Mouse (Mus musculus) MN1 (cell line): ENCODE data around the gene Rhbdl1.

ENCODE experiments used
- DNase-seq: peaks from one replicate; pipeline ENCODE4 v3.0.0-alpha.2; 2016; ENCODE audit warnings: low spot score

Gene Rhbdl1

DNA sequence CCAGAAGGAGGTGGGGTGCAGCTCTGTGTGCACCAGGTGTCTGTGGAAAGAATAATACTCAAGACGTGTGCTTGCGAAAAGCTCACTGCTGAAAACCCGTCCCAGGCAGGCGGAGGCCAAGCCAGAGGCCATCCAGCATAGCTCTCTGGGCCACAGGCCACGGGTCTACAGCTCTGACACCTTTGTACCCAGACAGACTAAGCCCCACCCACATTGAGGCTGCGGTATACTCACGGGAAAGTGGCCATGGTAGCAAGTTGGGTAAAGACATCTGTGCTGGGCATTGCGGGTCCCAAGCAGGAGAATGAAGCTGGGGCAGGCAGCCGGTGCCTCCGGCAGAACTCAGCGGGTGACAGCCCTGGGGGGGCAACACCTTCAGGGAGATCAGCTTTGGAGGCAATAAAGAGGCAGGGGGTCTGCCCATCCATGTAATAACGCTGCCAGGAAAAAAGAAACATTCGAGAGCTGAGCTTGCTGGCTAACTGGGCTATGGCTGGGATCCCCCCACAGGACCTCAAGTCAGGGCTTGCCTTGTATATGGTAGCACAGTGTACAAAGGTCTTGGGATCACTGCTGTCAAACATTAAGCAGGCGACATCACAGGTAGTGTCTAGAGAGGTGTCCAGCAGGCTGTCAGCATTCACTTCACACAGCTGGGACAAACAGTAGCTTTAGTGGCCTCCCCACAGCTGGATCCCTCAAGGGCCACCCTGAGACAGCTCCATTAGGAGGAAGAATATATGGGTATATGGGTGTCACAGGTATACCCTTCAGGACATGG, 2.5 kb upstream of the Rhbdl1 start:
- no peak for DNase-seq

DNA sequence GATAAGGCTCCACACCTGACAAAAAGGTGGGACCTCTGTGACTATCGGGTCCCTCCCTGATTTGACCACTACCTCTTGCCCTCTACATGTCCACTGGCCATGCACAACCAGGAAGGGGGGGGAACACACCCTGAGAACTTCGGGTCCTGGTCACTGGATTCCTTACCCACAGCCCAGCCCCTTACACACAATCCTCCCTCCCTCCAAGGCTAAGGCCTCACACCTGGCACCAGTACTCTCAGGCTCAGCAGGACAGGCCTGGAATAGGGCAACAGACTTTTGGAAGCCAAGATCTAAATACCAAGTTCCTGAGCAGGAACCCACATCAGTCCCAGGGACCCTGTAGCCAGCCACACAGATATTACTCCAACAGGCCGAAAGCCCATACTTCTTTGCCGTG, 1.8 kb upstream of the Rhbdl1 start:
- DNase-seq = no peak

DNA sequence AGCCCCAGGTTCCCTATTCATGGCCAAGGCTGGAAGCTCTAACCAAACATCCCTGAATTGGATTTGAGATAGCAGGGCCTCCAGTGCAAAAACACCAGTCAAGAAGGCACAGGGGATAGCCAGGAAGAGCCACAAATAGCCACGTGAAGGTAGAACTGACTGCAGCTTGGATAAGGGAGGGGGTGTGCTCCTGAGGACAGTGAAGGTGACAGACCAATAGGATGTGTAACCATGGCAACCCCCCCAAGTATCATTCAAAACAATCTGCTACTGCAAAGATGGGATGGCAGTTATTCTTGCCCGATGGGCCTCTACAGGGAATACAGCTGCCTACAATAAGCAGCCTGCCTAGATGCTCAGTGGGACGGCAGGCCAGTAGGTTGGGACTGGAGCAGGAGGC, 438 bp upstream of the Rhbdl1 start:
- DNase-seq = no peak

DNA sequence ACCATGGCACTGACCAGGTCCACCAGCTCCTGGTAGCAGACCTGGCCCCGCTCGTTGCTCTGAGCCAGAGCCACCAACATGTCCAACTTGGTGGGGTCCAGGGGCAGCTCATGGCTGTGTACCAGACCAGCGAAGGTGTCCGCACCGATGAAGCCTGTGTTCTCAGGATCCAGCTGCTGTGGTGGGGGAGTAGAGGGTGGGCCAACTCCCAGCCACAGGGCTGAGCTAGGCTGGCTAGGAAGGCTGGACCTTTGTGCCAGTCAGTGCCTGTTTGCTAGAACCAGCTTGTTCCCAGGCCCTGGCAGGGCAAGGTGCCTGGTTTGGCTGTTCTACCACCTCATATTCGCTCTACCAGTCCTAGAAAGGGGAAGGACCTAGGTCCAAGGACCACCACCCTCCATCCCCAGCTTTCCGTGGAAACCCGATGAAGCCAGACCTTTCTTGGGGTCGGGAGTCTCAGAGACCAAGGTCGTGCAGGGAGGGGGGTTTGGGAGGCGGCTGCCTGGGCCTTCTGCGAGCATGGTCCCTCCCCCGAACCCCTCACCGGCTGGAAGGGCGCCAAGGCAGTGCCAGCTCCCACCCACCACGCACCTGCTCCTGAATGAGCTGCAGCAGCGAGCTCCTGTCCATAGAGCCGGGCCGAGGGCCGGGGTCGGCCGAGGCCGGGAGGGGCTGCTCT, 559 bp downstream of the Rhbdl1 start:
- no peak for DNase-seq

DNA sequence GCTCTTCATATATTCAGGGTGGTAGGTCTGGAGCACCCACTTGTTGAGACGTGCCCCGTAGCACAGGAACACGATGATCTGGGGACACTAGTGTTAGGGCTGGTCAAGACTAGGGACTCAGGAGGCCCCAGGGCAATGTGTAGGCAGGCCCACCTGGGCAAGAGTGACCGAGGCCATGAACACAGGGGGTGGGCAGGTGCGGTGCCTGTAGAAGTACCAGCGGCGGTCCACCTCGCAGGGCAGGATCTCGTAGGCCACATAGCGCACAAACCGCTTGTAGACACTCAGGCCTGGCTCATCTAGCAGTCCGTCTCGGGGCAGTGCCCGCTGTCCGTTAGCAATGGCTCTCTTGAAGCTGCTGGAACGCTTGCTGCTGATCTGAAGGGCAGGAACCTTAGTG, 1.3 kb downstream of the Rhbdl1 start:
- DNase-seq = no peak

DNA sequence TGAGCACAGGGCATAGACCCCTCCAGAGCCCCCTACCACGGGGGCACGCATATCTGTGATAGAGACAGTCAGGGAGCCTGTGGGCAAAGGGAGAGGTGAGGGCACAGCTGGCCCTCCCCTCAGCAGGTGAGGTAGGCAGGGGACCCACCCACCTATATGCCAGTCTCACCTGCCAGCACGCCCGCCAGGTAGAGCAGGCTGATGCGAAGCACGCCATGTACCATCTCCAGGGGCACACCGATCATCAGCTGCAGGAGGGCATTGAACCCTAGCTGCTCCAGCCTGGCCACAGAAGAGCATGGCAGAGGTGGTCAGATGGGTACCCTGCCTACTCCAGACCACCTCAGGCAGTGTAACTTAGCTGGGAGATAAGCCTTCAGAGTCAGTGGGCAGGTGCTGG, 1.8 kb downstream of the Rhbdl1 start:
- DNase-seq = no peak

DNA sequence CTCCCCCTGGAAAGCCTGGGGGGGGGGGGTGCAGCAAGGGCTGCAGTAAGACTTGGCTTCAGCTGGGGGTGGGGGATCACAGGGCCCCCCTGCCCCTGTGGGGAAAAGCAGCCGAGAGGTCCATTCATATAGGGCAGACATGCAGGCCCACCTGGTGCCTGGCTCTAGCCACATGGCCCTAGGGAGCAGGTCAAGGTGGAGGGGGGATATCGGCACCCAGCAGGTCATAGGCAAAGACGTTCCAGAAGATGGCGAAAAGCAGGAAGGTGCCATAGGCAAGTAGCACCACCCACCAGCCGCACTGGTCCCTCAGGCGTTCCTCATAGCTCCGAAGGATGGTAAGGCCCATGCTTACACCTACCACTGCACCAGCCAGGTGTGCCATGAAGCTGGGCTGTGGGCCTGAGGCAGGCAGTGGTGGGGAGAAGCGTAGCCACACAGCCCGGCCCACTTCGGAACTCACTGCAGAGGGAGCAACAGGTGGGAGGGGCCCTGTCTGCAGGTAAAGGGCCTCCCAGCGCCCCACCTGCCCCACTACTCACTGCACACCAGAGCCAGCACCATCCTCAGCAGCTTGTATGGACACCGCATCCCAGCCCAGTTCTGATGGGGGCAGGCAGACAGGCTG, 2.4 kb downstream of the Rhbdl1 start:
- DNase-seq = no peak

DNA sequence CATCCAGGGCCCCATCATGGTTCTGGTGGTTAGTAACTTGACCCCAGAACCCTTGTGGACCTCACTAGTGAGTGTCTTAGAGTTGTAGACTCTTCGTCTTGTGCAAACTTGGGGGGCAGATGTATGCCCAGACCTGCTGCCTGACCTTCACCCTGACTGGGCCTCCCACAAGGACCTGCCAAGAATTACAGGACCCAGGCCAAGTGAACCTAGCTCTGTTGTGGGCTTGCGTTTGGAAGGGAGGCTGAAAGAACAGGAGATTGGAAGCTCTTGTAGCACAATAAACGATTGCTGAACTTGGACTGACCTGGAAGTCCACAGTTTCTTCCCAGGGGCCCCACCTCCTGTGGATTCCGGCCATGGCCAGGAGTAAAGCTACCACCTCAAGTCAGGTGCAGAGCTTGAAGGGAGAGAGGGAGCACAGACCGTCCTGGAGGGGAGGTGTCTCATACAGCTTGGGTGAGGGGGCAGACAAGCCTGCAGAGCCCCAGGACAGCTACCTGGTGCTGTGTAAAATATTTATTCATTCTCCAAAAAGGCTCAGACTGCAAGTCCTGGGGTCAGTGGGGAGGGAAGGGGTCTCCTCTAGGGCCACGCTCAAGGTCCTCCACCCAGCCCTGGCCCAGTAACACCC, 3.0 kb downstream of the Rhbdl1 start:
- no peak for DNase-seq

DNA sequence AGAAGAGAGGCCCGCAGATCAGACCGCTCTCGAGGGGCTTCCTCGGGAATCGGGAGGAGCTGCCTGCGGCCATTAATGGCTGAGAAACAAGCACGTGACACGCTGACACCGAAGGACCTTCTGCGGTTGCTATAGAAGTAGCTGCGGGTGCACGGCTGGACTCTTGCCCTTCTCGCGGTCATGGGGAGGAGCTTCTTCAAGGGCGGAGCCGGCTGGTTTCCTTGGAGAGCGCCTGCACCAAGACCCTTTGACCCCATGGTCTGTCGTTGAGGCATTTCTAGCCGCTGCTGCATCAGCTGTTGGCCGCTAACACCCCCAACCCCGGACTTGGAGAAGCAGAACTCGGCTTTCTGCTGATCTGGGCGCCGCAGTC, 3.8 kb downstream of the Rhbdl1 start, which contains the start of gene Stub1:
TSS of gene Stub1 (minus strand) at position 114 of the 373 bp plus-strand sequence.
- DNase-seq = peak; percentile 95

DNA sequence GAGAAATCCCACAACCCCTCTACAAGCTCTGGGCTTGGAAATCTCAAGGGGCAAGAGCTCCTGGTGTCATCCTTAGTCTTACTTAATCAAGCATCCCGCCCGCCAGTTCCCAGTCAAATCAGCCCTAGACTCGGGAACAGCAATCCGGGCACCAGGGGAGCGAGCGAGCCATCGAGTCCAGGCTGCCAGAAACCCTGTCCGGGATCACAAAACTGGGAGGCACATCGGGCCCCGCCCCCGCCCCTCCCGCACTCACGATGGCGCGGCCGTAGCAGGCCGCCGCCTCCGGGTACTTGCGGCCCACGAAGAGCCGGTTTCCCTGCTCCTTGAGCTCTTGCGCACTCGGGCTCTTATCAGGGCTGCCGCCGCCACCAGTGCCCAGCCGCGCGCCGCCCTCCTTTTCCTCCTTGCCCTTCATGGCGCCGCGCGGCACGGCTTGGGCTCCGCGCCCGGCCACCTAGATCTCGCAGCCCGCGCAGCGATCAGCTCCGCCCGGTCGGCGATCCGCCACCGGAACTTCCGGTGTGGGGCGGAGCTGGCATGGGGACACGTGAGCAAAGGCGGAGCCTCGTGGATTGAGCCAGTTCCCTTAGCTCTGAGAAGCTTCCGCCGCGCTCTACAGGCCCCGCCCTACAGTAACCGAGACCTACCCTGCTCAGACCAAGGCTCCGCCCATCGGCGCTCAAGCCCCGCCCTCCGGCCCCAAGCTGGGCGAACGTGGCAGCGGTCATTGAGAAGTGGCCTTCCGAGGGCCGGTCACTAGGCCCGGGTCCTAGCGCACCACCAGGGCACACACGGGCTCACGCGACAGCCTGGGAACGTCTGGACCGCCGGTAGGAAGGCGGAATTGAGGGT, 4.4 kb downstream of the Rhbdl1 start:
- DNase-seq = peak; percentile 99

DNA sequence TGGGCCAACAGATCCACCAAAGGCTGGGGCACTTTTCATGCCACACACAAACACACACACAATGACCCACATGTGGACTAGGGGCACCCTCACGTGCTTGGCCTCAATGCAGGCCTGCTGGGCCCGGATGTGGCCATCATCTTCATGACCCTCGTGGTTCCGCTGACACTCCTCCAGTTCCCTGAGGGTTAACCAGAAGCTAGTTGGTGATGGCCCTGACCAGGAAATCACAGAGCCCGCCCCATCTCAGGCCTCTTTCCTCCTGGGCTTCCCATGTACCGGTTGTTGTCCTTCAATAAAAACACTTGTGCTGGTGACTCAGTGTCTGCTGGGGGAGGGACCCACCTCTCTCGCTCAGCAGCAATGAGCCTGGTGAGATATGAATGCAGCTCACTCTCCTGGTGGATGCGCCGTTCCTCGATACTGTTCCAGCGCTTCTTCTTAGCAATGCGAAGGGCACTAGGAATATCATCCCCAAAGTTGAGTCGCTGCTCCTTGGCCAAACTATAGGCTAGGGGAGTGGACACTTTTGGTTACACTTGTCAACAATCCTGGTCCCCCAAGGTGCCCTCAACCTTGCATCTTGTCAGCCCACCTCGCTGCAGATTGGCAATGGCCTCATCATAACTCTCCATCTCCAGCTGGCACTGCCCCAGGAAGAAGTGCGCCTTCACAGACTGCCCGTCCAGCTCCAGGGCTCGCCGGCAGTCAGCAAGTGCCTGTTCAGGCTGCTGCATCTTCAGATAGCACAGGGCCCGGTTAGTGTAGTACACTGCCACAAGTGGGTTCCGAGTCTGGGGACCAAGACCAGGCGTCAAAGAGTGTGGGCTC, 5.4 kb downstream of the Rhbdl1 start:
- DNase-seq = peak; percentile 68

DNA sequence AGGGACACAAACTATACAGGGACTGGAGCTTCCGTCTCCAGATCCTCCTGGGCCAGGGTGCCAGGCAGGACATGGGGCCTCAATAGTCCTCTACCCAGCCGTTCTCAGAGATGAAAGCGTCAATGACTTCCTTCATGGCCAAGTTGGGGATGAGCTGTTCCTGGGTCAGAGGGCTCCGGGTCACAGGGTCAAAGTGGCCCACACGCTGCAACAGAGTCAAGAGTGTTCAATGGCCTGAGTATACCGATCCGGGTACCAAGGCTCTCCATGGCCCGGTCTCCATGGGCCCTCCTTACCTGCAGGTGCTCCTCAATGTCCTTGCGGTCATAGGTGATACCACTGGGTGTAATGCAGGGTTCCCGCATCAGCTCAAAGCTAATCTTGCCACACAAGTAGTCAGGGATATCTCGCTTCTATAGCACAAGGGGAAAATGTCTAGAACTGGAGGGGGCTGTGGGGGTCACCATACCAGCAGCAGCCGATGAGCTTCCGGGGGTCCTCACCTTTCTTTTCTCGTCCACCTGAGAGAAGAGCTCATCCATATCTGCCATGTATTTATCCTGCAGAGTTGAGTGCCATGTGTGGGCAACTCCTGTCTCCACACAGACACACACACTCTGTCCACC, 6.2 kb downstream of the Rhbdl1 start:
- DNase-seq = no peak

DNA sequence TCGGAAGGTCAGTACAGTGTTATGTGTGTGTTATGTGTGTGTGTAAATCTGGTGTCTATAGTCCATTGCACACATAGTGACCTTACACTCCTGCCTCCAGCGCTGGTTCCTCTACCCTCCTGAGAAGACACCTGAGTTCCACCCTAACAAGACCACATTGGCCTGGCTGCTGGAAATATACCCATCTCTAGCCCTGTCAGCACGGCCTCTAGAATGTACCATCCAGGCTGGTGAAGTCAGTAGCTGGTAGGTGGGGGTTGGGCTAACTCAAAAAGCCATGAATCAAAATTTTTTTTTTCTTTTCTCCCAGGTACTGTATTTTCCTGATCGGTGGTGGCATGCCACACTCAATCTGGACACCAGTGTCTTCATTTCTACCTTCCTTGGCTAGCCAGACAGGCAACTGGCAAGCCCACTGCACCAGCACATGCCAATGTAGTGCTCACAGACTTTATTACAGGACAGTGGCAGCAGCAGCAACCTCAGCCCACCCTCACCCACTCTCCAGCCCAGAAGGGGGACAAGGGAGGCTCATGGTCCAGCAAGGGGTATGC, 6.8 kb downstream of the Rhbdl1 start:
- no peak for DNase-seq

DNA sequence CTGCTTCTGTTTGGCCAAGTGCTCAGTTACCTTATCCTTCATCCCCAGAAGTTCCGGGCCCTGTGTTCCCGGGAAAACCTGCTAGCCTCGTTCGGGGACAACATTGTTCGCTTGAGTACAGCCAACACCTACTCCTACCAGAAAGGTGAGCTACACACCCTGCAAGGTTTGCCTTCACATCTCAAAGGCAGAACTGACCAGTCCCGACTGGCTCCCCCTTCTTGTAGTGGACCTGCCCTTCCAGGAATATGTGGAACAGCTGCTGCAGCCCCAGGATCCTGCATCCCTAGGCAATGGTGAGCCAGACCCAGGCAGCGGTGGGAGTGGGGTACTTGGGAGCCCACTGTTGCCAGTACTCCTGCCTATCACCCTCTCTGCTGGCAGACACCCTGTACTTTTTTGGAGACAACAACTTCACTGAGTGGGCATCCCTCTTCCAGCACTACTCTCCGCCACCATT, 7.5 kb downstream of the Rhbdl1 start:
- no peak for DNase-seq

DNA sequence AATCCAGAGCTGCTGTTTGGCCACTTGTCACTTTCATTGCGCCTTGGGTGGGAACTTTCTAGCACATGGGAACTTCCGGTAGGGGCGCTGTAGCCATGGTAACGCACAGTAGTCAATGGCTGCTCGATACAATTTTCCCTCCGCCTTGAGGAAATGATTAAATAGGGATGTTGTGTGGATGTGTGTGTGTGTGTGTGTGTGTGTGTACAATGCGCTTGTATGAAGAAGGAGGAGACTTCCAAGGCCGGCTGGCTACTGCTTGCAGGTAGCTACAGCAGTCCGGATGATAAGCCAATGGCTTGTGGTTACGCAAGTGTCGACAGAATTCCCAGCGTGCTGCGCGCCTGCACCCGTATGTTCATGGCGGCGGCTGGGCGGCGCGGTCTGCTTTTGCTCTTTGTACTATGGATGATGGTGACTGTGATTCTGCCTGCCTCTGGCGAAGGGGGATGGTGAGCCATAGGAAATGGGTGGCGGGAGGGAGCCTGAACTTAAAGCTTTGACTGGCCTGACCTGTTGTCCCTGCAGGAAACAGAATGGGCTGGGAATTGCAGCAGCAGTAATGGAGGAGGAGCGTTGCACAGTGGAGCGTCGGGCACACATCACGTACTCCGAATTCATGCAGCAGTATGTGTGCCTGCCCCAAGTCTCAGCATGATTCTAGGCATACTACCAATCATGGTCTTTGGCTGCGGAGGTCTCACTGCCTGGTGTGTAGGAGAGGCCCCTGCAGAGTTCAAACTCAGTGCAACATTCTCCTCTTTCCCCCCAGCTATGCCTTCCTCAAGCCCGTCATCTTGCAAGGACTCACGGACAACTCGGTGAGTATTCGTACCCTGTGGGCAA, 8.2 kb downstream of the Rhbdl1 start, which contains the start of gene Jmjd8:
TSS of gene Jmjd8 (plus strand) at position 156 of the 846 bp plus-strand sequence.
- no peak for DNase-seq

DNA sequence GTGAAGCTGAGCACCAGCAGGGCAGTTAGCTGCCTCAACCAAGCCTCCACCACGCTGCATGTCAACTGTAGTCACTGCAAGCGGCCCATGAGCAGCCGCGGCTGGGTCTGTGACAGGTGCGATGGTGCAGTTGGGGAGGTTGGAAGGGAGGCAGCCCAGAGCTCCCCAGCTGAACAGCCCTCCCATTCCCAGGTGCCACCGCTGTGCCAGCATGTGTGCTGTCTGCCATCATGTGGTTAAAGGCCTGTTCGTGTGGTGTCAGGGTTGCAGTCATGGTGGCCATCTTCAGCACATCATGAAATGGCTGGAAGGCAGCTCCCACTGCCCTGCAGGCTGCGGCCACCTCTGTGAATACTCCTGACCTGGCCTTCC, 8.9 kb downstream of the Rhbdl1 start:
- no peak for DNase-seq

DNA sequence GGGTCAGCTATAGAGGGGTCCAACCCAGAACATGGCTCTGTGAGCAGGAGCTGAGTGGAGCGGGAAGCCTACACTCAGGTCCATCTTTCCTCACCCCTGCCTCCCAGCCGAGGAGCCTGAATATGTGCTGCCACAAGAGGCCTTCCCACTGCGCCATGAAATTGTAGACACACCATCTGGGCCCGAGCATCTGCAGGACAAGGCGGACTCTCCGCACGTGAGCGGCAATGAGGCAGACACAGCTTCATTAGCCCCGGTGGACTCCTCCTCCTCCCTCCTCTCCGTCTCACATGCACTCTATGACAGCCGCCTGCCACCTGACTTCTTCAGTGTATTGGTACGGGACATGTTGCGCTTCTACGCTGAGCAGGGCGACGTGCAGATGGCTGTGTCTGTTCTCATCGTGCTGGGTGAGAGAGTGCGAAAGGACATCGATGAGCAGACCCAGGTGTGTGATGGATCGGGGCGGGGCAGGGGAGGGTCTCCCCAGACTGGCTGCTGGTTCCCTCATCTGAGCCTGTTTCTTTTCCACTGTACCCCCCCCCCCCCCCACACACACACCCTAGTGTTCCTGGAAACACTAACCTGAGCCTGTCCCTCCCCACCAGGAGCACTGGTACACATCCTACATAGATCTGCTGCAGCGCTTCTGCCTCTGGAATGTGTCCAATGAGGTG, 9.4 kb downstream of the Rhbdl1 start:
- no peak for DNase-seq

DNA sequence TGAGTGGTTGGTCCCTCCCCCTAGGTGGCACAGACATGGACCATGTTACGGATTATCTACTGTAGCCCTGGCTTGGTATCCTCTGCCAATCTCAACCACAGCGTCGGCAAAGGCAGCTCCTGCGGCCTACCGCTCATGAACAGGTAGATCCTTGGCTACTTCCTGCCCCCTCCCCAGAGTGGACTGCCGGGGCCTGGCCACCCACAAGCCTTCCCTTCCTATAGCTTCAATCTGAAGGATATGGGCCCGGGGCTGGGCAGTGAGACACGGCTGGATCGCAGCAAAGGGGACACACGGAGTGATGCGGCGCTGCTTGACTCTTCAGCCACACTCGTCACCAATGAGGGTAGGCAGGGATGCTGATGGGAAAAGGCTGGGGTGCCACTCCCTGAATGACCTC, 10.1 kb downstream of the Rhbdl1 start:
- no peak for DNase-seq
